Mouse (Mus musculus): Measurements from ENCODE around the gene Ccrl2.

- no peak for TF ChIP-seq CTCF (conservative IDR thresholded peaks at IDR 0.05; ENCODE audit: insufficient read depth, insufficient read length, low read depth, low read length)
- no peak for TF ChIP-seq POLR2A (IDR thresholded peaks at IDR 0.05; ENCODE audit: low read depth, low read length)
Measured at GRCm38 (mm10) chr9:111095710-111096109, 38.4 kb upstream of the Ccrl2 start.

Measured in kidney, adult 2 months (tissue).